Mouse (Mus musculus): ENCODE results near the gene Atl3.

Atl3 gene

DNA sequence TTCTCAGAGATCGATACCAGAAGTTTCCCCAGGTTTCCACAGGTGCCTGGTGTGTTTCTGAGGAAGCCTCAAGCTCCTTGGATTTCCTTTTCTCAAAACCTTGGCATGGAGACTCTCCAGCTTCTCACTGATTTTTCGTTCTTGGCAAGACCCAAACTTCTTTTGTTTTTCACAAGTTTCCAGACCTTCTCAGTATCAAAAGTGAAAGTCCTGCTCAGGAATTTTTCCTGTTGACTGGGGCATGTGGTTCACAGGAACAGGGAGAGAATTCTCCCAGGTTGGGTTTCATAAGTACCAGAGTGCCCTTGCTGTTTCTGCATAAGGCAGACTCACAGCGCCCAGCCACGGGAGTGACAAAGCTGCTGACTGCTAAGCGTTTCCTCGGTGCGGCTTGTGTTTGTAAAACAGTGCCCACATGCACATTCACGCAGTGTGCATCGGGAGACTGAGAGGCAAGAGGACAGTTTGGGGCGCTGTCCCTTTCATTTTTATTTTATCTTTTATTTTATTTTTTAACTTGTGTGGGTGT, 68.8 kb downstream of the Atl3 start:
- DNase-seq = no peak

GRCm38 (mm10) chr19:7563676-7564075, 69.8 kb downstream of the Atl3 start:
- DNase-seq = no peak

DNA sequence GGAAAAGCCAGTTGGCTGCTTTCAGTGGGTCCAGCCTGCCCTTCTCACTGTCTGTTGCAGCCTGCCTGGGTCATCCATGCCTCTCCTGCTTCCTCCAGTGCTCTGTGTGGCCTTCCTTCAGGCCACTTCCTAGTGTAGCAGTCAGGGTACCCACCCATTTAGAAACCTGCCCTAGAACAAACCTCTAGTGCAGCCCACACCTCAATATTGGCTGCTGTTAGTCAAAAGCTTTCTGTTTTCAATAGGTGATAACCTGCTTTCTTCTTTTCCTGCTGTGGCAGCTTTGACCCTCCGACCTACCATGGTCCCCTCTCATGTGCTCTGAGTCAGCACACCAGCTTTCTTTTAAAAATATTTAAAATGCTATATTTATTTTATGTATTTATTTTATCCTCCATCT, 70.6 kb downstream of the Atl3 start:
- DNase-seq = no peak

DNA sequence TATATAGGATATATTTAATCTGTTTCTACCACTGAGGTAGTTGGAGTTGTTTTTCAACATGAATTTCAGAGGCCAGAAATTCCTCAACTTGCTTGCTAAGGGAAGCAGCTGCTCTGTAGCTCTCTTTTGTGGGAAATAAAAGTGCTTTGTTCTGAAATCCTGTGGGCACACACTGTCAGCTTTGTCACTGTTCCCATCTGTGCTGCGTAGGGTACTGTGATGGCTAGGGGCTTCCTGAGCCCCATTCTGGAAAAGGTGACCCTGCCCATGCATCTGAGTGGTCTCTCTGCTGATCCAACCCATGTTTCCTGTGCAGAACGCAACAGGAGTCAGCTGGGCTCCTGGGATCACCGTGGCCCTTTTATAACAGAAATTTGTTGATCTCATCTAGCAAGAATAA, 73.0 kb downstream of the Atl3 start:
- DNase-seq = no peak

DNA sequence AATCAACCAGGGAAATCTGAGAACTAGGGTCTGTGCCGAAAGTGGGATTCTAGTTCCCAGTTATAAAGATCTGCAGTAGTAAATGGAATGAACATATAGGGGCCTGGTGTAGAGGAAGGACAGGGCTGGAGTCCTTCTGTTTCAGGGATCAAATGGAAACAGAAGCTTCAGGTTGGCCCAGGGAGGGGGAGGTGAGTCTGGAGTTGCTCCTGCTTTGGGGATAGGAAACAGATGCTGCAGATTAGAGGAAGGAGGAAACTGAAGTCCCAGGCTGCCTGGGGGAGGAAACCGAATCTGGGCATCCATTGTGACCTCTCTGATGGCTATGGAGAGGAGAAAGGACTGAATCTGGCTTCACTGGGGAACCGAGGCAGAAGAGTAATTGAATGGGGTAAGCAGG, 74.5 kb downstream of the Atl3 start:
- DNase-seq = no peak

- DNase-seq = no peak
These were observed 75.8 kb downstream of the Atl3 start for GRCm38 (mm10) chr19:7569650-7570049.

DNA sequence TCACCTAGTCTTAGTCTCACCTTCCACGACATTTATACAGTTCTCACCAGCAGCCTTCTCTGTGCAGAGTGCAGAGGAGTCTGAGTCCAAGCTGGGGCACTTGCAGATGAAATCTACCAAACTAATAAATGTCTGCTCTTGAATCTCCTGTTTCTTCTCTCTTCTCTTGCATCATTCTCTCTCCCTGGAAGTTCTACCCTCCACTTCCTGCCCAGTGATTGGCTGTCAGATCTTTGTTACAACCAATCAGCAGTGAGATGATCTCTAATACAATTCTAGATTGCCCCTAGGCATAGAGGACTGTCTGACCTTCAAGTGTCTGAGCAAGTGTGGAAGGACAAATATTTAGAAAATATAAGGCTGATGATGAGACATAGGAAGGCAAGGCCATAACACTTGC, 82.3 kb downstream of the Atl3 start:
- DNase-seq = no peak

DNA sequence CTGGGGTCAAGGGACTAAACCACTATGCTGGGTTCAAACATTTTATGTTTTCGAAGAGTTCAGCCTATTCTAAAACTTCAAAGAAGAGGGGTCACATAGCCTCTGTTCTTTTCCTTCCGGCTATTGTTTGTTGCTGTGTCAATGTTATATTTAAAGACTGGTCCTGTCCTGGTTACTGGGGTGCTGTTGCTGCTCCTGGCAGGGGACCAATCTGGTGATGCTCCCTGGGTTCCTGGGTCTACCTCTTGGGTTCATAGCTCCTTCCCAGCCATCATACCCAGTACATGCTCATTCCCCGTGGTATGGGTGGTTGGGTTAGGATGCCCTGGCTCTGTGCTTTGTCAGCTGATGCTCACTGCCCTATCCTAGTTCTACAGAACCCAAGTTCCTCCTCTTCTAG, 83.9 kb downstream of the Atl3 start:
- DNase-seq = no peak

DNA sequence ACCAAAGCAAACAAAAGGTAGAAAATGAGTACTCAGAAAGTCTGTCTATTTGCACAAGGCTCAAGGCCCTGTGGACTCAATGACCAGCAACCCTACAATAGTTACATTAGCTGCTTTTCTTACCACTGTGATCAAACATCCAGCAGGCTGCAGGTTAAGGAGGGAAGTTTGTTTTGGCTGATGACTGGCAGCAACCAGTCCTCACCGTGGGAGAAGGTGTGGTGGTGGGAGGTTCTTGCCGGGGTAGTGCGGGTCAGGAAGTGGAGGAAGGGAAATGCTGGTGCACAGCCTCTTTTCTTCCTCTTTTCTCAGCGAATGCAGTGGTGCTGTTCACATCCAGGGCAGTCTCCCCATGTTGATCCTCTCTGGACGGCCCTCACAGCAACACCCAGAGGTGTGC, 87.2 kb downstream of the Atl3 start:
- DNase-seq = no peak

- DNase-seq = no peak
These were observed 89.3 kb downstream of the Atl3 start for GRCm38 (mm10) chr19:7583101-7583500.

DNA sequence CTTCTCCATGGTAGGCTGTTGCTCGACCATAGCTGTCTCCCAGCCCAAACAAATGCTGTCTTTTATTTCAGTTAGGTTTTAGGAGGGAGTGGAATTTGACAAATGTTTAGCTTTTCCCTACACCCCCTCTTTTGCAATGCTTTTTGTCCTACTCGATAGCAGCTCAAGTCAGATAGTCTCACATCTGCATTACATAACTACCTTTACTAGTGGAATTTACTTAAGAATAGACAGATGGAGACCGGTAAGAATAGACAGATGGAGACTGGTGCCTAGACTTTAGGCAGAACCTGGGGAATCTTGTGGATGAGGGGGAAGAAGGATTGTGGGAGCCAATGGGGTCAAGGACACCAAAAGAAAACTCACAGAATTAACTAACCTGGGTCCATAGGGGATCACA, 89.8 kb downstream of the Atl3 start:
- DNase-seq = no peak

DNA sequence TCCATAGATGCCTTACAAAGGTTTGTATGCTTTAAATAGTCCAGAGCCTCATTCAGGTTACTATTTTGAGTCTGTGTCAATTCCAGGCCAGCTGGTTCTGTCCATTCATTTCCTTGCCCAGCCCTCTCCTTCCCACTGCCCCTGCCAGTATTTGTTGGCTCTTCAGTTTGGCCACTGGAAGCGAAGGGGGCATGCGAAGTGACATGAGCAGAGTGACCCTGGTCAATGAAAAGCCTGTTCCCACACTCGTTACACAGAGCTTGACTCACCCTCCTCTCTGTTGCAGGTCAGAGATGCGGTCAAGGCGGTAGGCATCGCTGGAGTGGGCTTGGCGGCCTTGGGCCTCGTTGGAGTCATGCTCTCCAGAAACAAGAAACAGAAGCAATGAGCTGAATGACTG, 91.4 kb downstream of the Atl3 start:
- DNase-seq = peak; percentile 16 to 18

DNA sequence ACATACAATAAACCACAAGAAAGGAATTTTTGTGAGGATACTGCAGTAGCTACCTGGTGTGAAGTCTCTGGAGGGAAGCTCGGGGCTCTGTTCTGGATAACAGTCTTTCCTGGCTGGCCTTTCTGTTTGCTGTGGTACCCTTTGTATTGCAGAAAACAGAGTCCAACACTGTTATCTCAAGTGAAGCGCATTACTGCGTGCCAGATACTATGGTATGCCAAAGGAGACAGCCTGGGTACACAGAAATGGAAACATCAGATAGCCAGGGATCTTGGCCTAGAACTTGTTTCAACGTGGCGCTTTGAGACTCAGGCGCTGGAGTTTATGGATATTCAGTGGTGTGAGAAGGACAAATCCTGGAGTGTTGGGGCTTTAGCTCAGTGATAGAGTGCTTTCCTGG, 91.9 kb downstream of the Atl3 start:
- DNase-seq = no peak

Data from cerebellum, postnatal 14 days (tissue).